Mouse (Mus musculus): ENCODE measurements around the gene Cyb5r4. TPM values are rescaled to one million over a fixed set of nuclear protein-coding genes. Genes with fewer than 3 reads are reported as not detected.

The Cyb5r4 gene
- total and polyA plus RNA-seq, 3 experiments: 37.5 to 121 (median 80.6) TPM

DNA sequence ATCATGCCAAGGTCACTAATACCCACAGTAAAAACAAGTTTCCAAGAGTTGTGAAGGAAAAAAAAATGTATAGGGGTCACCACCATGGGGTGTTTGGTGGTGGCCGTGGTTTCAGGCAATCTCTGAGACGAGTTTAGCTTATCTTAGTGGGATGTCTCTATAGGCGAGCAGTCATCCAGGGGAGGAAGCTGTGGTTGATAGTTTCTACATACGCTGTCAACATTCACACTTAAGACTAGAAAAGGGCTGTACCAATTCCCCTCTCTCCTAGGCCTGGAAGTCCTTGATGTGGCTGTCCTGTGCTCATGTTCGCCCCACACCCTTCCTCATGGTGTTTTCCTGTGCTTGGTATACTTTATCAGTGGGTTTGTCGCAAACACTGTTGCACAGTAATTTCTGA, 4.0 kb downstream of the Cyb5r4 start:
- H3K9ac ChIP-seq (ENCODE audit: insufficient read depth, low read depth): no peak overlapping the region

DNA sequence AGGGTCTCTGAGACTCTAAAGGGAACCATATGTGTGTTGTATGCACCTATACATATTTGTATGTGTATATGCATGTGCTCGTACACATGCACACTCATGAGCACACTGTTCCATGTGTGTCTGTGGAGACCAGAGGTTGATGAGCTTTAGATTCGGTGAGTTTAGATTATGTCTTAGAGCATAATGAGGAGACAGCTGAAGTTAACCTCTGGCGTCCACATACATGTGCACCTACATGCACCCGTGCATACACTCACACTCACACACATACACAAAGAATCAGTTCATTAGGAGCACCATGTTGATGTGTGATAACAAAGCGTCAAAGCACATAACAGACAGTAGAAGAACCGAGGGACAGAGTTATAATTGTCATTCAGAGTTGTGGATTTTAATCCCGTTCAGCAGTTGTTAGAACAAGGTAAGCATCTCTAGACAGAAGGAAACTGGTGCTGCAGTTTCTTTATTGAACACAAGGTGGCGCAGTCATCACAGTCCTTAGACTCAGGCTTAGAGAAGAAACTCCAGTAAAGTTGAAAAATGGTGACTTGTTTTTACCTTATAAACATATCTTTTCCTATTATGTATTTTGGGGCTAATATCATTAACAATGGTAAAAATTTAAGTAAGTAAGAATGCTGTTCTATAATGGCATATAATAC, 5.7 kb downstream of the Cyb5r4 start:
- Histone ChIP-seq H3K36me3 (replicated peaks in 1 of 2; ENCODE audit: control insufficient read depth in 1 of 2, insufficient read depth in 1 of 2, low read length in 1 of 2) (peaks cover 6 to 30% of the 10 kb centered on the region in 2 experiments), H3K9ac (ENCODE audit: insufficient read depth, low read depth) (no peak overlapping the region), H3K79me2 (replicated peaks; ENCODE audit: control insufficient read depth, extremely low read depth, insufficient read depth, poor library complexity, severe bottlenecking) (peaks cover 5% of the 10 kb centered on the region), H3K27ac (ENCODE audit: insufficient read depth, low read depth) (no peak overlapping the region), H3K9me3 (replicated peaks; ENCODE audit: low read length) (no peaks in the 10 kb centered on the region), H3K4me1 (ENCODE audit: control insufficient read depth in 1 of 2, insufficient read depth in 2 of 2) (peaks cover 6 to 21% of the 10 kb centered on the region in 2 experiments), H3K27me3 (replicated peaks) (no peaks in the 10 kb centered on the region), H3K4me3 (replicated peaks in 1 of 3; ENCODE audit: low read depth in 2 of 3, low read length in 2 of 3, poor library complexity in 1 of 3) (no peak overlapping the region), H3K4me2 (ENCODE audit: insufficient read depth, low read depth, poor library complexity, severe bottlenecking) (no peak overlapping the region)
- TF ChIP-seq RCOR1 (conservative IDR thresholded peaks at IDR 0.05; ENCODE audit: low read depth, low read length) (no peak), UBTF (IDR thresholded peaks at IDR 0.05; ENCODE audit: low read depth, low read length) (no peak), POLR2A (IDR thresholded peaks at IDR 0.05; ENCODE audit: low read depth, low read length) (no peak), SMC3 (IDR thresholded peaks at IDR 0.05; ENCODE audit: low read depth, low read length) (peak; percentile 73), RAD21 (IDR thresholded peaks at IDR 0.05; ENCODE audit: low read depth, low read length) (peak; percentile 77), CTCF (conservative IDR thresholded peaks at IDR 0.05 in 1 of 2, IDR thresholded peaks at IDR 0.05 in 1 of 2; ENCODE audit: low read depth in 2 of 2, low read length in 2 of 2) (peak; percentile 83 to 89), POLR2AphosphoS2 (IDR thresholded peaks at IDR 0.05; ENCODE audit: low read depth, low read length) (no peak), ZC3H11A (IDR thresholded peaks at IDR 0.05; ENCODE audit: low read depth, low read length) (no peak; the same call in 1 of the 2 replicates)
- in situ Hi-C loops (cut with MboI; ENCODE audit: low pct_ligation_motif_present, low pct_unique_long_range_greater_than_20kb, low sequenced_read_pairs) (no loop called here), dilution Hi-C loops (cut with MboI; ENCODE audit: extremely low pct_ligation_motif_present, extremely low pct_unique_long_range_greater_than_20kb, low sequenced_read_pairs) (no loop called here)
- peak; percentile 71 for DNase-seq (ENCODE audit: extremely low read depth)

More for the DNA sequence above, 4.0 kb downstream of the Cyb5r4 start:
- Histone ChIP-seq H3K27ac (ENCODE audit: insufficient read depth, low read depth) (no peak overlapping the region), H3K4me3 (replicated peaks in 1 of 3; ENCODE audit: low read depth in 2 of 3, low read length in 2 of 3, poor library complexity in 1 of 3) (no peak overlapping the region), H3K27me3 (replicated peaks) (no peaks in the 10 kb centered on the region), H3K4me2 (ENCODE audit: insufficient read depth, low read depth, poor library complexity, severe bottlenecking) (no peak overlapping the region), H3K4me1 (ENCODE audit: control insufficient read depth in 1 of 2, insufficient read depth in 2 of 2) (peaks cover 6 to 28% of the 10 kb centered on the region in 2 experiments), H3K79me2 (replicated peaks; ENCODE audit: control insufficient read depth, extremely low read depth, insufficient read depth, poor library complexity, severe bottlenecking) (peaks cover 5% of the 10 kb centered on the region), H3K36me3 (replicated peaks in 1 of 2; ENCODE audit: control insufficient read depth in 1 of 2, insufficient read depth in 1 of 2, low read length in 1 of 2) (peaks cover 2 to 21% of the 10 kb centered on the region in 2 experiments), H3K9me3 (replicated peaks; ENCODE audit: low read length) (no peaks in the 10 kb centered on the region)
- DNase-seq (ENCODE audit: extremely low read depth): no peak
- dilution Hi-C loops (cut with MboI; ENCODE audit: extremely low pct_ligation_motif_present, extremely low pct_unique_long_range_greater_than_20kb, low sequenced_read_pairs) (no loop called here), in situ Hi-C loops (cut with MboI; ENCODE audit: low pct_ligation_motif_present, low pct_unique_long_range_greater_than_20kb, low sequenced_read_pairs) (no loop called here)
- TF ChIP-seq ZKSCAN1 (IDR thresholded peaks at IDR 0.05; ENCODE audit: borderline replicate concordance, low read depth, low read length) (no peak), ETS1 (conservative IDR thresholded peaks at IDR 0.05; ENCODE audit: low read depth, low read length) (no peak), E2F4 (IDR thresholded peaks at IDR 0.05; ENCODE audit: insufficient replicate concordance, low read depth, low read length) (no peak), NELFE (IDR thresholded peaks at IDR 0.05; ENCODE audit: low read depth, low read length) (no peak), JUND (conservative IDR thresholded peaks at IDR 0.05; ENCODE audit: low read depth, low read length) (no peak), SIN3A (IDR thresholded peaks at IDR 0.05; ENCODE audit: low read length) (no peak), EP300 (IDR thresholded peaks at IDR 0.05; ENCODE audit: low read length) (no peak), MYC (IDR thresholded peaks at IDR 0.05; ENCODE audit: low read depth, low read length) (no peak), SMC3 (IDR thresholded peaks at IDR 0.05; ENCODE audit: low read depth, low read length) (no peak), CHD2 (IDR thresholded peaks at IDR 0.05; ENCODE audit: low read length) (no peak), ZC3H11A (IDR thresholded peaks at IDR 0.05; ENCODE audit: low read depth, low read length) (no peak)
